Mouse (Mus musculus) heart, embryonic 15.5 days (tissue): ENCODE results near the gene Tmc4. TPM values are rescaled to one million over a fixed set of nuclear protein-coding genes. Genes with fewer than 3 reads are reported as not detected.

Experiments
- ATAC-seq: fragments of 200-750 bp; cut with Nextera tagmentation; replicated peaks from 2 replicates; pipeline ENCODE4 v1.8.0; 2017; ENCODE audit warnings: low read depth, moderate TSS enrichment; ENCODE audit not compliant: insufficient number of reproducible peaks, insufficient read depth, low FRiP score
- H3K27ac ChIP-seq: fragments of 300-500 bp; sonication (generic); 2 replicates; pipeline ENCODE4 v1.5.1; 2015; ENCODE audit warnings: mild to moderate bottlenecking, inconsistent platforms
- H3K27me3 ChIP-seq: fragments of 300-500 bp; sonication (generic); 2 replicates; pipeline ENCODE4 v1.6.1; 2015; ENCODE audit warnings: inconsistent platforms
- H3K36me3 ChIP-seq: fragments of 300-500 bp; sonication (generic); 2 replicates; pipeline ENCODE4 v1.6.1; 2015; ENCODE audit warnings: mild to moderate bottlenecking, inconsistent platforms
- H3K4me1 ChIP-seq: fragments of 300-500 bp; sonication (generic); replicated peaks from 2 replicates; pipeline ENCODE4 v1.6.1; 2015; ENCODE audit warnings: inconsistent platforms
- H3K4me2 ChIP-seq: fragments of 300-500 bp; sonication (generic); 2 replicates; pipeline ENCODE4 v1.6.1; 2015; ENCODE audit warnings: inconsistent platforms, mild to moderate bottlenecking, moderate library complexity
- H3K4me3 ChIP-seq: fragments of 300-500 bp; sonication (generic); 2 replicates; pipeline ENCODE4 v1.5.1; 2015; ENCODE audit warnings: mild to moderate bottlenecking, inconsistent platforms
- H3K9ac ChIP-seq: fragments of 300-500 bp; sonication (generic); 2 replicates; pipeline ENCODE4 v1.6.1; 2015; ENCODE audit warnings: mild to moderate bottlenecking, inconsistent platforms
- H3K9me3 ChIP-seq: fragments of 300-500 bp; sonication (generic); replicated peaks from 2 replicates; pipeline ENCODE4 v1.6.1; 2016; ENCODE audit warnings: inconsistent platforms
- WGBS: fragments of 180-500 bp; shearing (Covaris S2); methylation state at CpG from one replicate; pipeline ENCODE4 v1.1.7; 2015; ENCODE audit warnings: mixed read lengths; 5-methylcytosine and 5-hydroxymethylcytosine counted together
- polyA plus RNA-seq: library from polyadenylated mRNA; unstranded; fragments of >200 nt; fragmentation: Nextera tagmentation; extraction: Ambion mirVana; gene quantifications from 2 replicates; pipeline ENCODE4 v1.2.1, GENCODE M21; 2015

The Tmc4 gene
- polyA plus RNA-seq, 1 experiment from 2014 or later: 4.1 TPM

GRCm38 (mm10) chr7:3691919-3692318 is 14.6 kb upstream of the Tmc4 start:
- no peaks in the 10 kb centered on the region for H3K27me3 ChIP-seq
- H3K4me2 ChIP-seq: peak overlapping the region; percentile 94
- no peak for ATAC-seq
- 27% methylated on average over 3 of the region's 3 CpGs for WGBS
- H3K36me3 ChIP-seq: peaks cover 9% of the 10 kb centered on the region; the same call in 1 of the 2 replicates
- peak overlapping the region; percentile 70 for H3K4me3 ChIP-seq
- no peaks in the 10 kb centered on the region for H3K9me3 ChIP-seq
- H3K27ac ChIP-seq: peak overlapping the region; percentile 97; the same call in 1 of the 2 replicates
- peak overlapping the region; percentile 94 for H3K9ac ChIP-seq
- H3K4me1 ChIP-seq: peaks cover 21% of the 10 kb centered on the region

DNA sequence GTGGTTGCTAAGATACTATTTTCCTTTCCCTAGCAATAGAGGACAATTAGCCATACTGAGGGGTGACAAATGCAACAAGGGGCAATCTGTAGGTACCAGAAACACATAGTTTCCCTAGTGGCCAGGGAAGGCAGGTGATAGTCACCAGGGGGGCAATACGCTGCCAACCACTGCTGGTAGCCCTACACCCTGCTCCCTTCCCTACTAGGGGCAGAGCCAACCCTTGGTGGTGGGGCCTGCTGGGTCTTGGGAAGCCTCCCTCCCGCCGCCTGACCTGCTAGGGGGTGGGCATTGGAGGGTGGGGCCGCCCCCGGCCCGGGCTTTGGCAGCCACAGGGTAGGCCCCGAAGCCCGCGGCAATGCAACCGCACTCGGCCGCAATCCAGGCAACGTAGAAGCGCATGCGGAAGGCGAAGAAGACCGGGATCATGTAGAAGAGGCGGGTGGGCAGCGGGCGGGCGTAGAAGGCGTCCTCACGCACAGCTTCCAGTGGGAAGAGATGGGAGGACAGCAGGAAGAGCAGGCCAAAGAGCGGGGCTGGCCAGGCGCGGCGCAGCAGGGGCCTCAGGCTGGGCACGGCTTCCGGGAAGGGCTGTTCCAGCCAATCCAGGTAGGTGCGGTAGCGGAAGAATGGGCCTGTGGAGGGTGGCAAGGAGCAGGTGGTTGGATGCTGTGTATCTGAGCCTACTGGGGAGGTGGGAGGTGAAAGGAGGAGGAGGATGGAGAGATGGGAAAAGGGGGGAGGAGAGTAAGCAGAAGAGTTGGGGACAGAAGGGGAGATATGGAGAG is 8.2 kb upstream of the Tmc4 start:
- Histone ChIP-seq H3K27ac (no peak overlapping the region), H3K27me3 (no peaks in the 10 kb centered on the region), H3K36me3 (peaks cover 6% of the 10 kb centered on the region; the same call in 1 of the 2 replicates), H3K4me2 (no peak overlapping the region), H3K9me3 (no peaks in the 10 kb centered on the region), H3K4me3 (no peak overlapping the region), H3K4me1 (no peaks in the 10 kb centered on the region), H3K9ac (no peak overlapping the region)
- no peak for ATAC-seq
- WGBS: 79% methylated on average over 31 of the region's 31 CpGs

- no peak overlapping the region for H3K27ac ChIP-seq
- no peak overlapping the region for H3K9ac ChIP-seq
- peaks cover 6% of the 10 kb centered on the region; the same call in 1 of the 2 replicates for H3K36me3 ChIP-seq
- no peak for ATAC-seq
- H3K4me3 ChIP-seq: no peak overlapping the region
- no peaks in the 10 kb centered on the region for H3K9me3 ChIP-seq
- H3K4me2 ChIP-seq: no peak overlapping the region
- no peaks in the 10 kb centered on the region for H3K27me3 ChIP-seq
- WGBS: 91% methylated on average over 8 of the region's 8 CpGs
- H3K4me1 ChIP-seq: no peaks in the 10 kb centered on the region
Observed at GRCm38 (mm10) chr7:3684698-3685097, 7.3 kb upstream of the Tmc4 start.

DNA sequence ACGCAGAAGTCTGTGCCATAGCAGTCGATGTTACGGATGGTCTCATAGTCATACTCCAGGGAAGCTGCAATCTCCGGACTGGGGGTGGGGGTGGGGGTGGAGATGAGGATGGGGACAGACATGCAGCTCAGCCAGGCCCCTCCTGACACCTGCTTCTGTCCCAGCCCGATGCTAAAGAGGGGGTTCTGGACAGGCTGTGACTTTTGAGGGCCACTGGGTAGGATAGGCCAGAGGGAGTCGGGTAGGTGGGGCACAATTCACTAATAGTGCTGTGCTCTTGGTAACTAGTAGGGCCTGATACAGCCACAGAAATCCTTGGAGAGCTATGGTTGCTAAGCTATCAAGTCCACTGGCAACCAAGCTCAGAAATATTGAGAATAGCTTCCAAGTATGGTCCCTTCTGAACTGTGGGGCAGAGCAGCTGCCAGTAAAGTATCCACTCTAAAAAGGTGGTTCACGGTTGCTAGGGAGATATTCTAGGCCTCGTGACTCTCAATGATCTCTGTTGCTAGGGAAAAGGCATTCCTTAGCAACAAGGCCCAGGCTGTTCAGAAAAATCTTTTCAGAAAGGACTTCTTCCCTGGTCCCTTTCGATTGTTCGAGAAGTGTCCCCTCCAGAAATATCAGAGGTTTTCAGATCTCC is 6.7 kb upstream of the Tmc4 start:
- H3K4me1 ChIP-seq: no peaks in the 10 kb centered on the region
- no peak for ATAC-seq
- peaks cover 6% of the 10 kb centered on the region; the same call in 1 of the 2 replicates for H3K36me3 ChIP-seq
- no peaks in the 10 kb centered on the region for H3K9me3 ChIP-seq
- H3K27ac ChIP-seq: no peak overlapping the region
- no peak overlapping the region for H3K4me3 ChIP-seq
- H3K4me2 ChIP-seq: no peak overlapping the region
- H3K9ac ChIP-seq: no peak overlapping the region
- H3K27me3 ChIP-seq: no peaks in the 10 kb centered on the region
- 86% methylated on average over 10 of the region's 10 CpGs for WGBS

DNA sequence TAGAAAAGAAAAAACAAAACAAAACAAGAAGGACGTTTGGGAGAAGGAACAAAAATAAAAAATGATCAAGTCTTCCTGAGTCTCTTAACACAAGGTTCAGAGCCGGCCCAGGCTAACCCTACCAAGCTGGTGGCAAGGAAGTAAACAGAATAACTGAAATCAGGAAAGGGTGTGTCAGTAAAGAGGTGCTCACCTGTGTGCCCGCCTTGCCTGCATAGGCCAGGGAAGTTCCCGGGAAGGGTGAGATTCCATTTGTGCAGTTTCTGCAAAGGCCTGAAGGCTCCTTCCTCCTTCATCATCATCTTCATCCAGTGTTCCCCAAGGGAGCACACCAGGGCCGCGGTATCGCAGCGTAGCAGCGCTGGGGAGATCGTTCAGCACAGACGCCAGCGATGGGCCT is 982 bp downstream of the Tmc4 start:
- 86% methylated on average over 12 of the region's 12 CpGs for WGBS
- Histone ChIP-seq H3K27ac (no peak overlapping the region), H3K27me3 (no peaks in the 10 kb centered on the region), H3K9me3 (no peaks in the 10 kb centered on the region), H3K4me2 (no peak overlapping the region), H3K4me3 (no peak overlapping the region), H3K4me1 (no peaks in the 10 kb centered on the region), H3K9ac (no peak overlapping the region), H3K36me3 (no peaks in the 10 kb centered on the region)
- no peak for ATAC-seq

DNA sequence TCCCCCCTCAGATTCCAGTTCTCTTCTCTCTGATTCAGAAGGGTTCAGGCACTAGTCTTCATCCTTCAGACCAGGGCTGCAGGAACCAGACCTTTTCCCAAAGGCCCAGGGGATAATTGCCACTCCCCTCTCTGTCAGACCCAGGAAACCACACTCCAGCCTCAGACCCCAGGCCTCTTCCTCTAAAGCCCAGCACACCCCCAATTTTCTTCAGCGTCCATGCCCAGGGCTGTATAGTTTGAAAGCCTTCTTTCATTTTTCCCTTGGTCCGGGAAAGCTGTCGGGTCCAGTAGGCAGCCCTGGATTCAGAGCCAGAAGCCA is 2.2 kb downstream of the Tmc4 start:
- WGBS: 80% methylated on average over 3 of the region's 3 CpGs
- H3K27me3 ChIP-seq: no peaks in the 10 kb centered on the region
- H3K4me1 ChIP-seq: no peaks in the 10 kb centered on the region
- H3K9ac ChIP-seq: no peak overlapping the region
- H3K9me3 ChIP-seq: no peaks in the 10 kb centered on the region
- no peak overlapping the region for H3K27ac ChIP-seq
- H3K4me2 ChIP-seq: no peak overlapping the region
- no peak overlapping the region for H3K4me3 ChIP-seq
- no peaks in the 10 kb centered on the region for H3K36me3 ChIP-seq
- ATAC-seq: no peak

GRCm38 (mm10) chr7:3674507-3675227 is 2.7 kb downstream of the Tmc4 start:
- ATAC-seq: peak; percentile 73
- 62% methylated on average over 10 of the region's 10 CpGs for WGBS
- Histone ChIP-seq H3K27me3 (no peaks in the 10 kb centered on the region), H3K9me3 (no peaks in the 10 kb centered on the region), H3K4me3 (no peak overlapping the region), H3K4me1 (no peaks in the 10 kb centered on the region), H3K9ac (no peak overlapping the region), H3K4me2 (no peak overlapping the region), H3K36me3 (no peaks in the 10 kb centered on the region), H3K27ac (no peak overlapping the region)

DNA sequence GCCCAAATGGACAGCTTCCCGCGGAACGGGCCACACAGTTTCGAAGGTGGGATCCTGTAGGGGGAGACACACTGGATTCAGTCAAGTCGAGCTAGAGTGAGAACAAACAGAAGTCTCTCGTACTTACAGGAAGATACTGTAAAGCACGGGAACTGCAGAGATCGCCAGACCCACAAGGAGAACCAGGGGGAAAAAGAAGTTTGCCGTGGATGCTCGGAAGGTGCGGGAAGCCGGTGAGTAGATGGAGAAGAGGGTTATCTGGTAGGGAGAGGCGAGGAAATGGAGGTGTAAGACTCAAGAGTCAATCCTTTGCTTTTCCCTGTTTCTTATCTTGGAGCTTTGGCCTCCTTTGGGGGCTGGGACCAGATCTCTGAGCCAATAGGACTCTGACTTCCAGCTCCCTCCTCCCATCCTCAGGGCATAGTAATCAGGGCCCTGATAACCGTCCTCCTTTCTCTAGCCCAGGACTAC is 10.4 kb downstream of the Tmc4 start:
- Histone ChIP-seq H3K4me2 (peak overlapping the region; percentile 66), H3K9ac (no peak overlapping the region), H3K4me1 (peaks cover 27% of the 10 kb centered on the region), H3K27ac (peak overlapping the region; percentile 10; the same call in 1 of the 2 replicates), H3K27me3 (no peaks in the 10 kb centered on the region), H3K4me3 (peak overlapping the region; percentile 28), H3K36me3 (peaks cover 17% of the 10 kb centered on the region), H3K9me3 (no peaks in the 10 kb centered on the region)
- no peak for ATAC-seq
- WGBS: 10% methylated on average over 14 of the region's 14 CpGs

- H3K9me3 ChIP-seq: no peaks in the 10 kb centered on the region
- 2% methylated on average over 45 of the region's 45 CpGs for WGBS
Observed at GRCm38 (mm10) chr7:3665215-3666114, 11.9 kb downstream of the Tmc4 start, which contains the start of gene Leng1. Gene Leng1 (minus strand): TSS chr7:3665840.

DNA sequence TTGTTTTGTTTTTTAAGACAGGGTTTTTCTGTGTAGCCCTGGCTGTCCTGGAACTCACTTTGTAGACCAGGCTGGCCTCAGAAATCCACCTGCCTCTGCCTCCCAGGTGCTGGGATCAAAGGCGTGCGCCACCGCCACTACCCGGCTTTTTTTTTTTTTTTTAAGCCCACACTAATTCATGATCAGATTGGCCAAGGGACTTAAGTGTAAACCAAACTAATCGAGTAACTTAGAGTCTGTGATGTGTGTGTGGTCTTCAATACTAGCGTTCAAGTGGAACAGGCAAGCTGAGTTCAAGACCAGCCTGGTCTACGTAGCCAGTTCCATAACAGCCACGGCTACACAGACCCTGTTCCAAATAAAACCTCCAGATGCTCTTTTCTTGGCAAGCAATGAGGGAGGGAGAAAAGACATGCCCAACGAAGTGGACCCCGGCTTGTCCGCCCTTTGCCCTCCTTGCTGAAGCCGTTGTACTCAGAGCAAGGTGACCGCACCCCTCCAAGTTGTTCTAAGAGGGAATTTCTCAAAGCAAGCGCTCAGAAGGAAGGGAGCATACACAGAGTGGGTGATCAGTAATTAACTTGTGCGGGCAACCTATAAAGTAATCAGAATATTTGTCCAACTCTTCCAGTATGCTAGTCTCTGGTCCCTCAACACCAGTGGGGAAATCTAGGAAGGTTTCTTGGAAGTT is 12.7 kb downstream of the Tmc4 start:
- ATAC-seq: peak; percentile 10; the same call in 1 of the 2 replicates
- H3K9ac ChIP-seq: peak overlapping the region; percentile 89
- peak overlapping the region; percentile 76 for H3K4me3 ChIP-seq
- H3K4me1 ChIP-seq: peaks cover 27% of the 10 kb centered on the region
- peak overlapping the region; percentile 66 for H3K4me2 ChIP-seq
- H3K36me3 ChIP-seq: peaks cover 38% of the 10 kb centered on the region
- WGBS: 27% methylated on average over 15 of the region's 15 CpGs
- peak overlapping the region; percentile 94 for H3K27ac ChIP-seq
- H3K27me3 ChIP-seq: no peaks in the 10 kb centered on the region
- no peaks in the 10 kb centered on the region for H3K9me3 ChIP-seq

More at GRCm38 (mm10) chr7:3665215-3666114, 11.9 kb downstream of the Tmc4 start, which contains the start of gene Leng1:
- H3K36me3 ChIP-seq: peaks cover 30% of the 10 kb centered on the region
- H3K27me3 ChIP-seq: no peaks in the 10 kb centered on the region
- H3K4me1 ChIP-seq: peaks cover 27% of the 10 kb centered on the region
- ATAC-seq: peak; percentile 98
- peak within 1 kb of the TSS; percentile 66 for H3K4me2 ChIP-seq
- H3K9ac ChIP-seq: peak within 1 kb of the TSS; percentile 89
- peak within 1 kb of the TSS; percentile 94 for H3K27ac ChIP-seq
- peak within 1 kb of the TSS; percentile 76 for H3K4me3 ChIP-seq
